Mouse (Mus musculus) myocyte (in vitro differentiated cells): ENCODE data around the gene Fkbp15. TPM values are rescaled to one million over a fixed set of nuclear protein-coding genes. Genes with fewer than 3 reads are reported as not detected.

Experiments
- H3K27me3 ChIP-seq: one replicate; pipeline ENCODE4 v1.6.1; 2011; ENCODE audit not compliant: control insufficient read depth, insufficient read depth, insufficient read length
- H3K36me3 ChIP-seq: one replicate; pipeline ENCODE4 v1.6.1; 2011; ENCODE audit not compliant: control insufficient read depth, insufficient read depth
- H3K4me2 ChIP-seq: one replicate; pipeline ENCODE4 v1.6.1; 2011; ENCODE audit warnings: low read depth, control low read depth
- H3K4me3 ChIP-seq: one replicate; pipeline ENCODE4 v1.5.1; 2011; ENCODE audit warnings: mild to moderate bottlenecking, control low read depth, moderate library complexity
- H3K79me2 ChIP-seq: one replicate; pipeline ENCODE4 v1.6.1; 2011; ENCODE audit not compliant: control insufficient read depth, insufficient read depth
- H3ac ChIP-seq: one replicate; pipeline ENCODE4 v1.6.1; 2011; ENCODE audit not compliant: control insufficient read depth, insufficient read length
- CEBPB ChIP-seq: IDR thresholded peaks from 2 replicates; pipeline ENCODE4 v1.6.1; 2011; ENCODE audit warnings: mild to moderate bottlenecking, moderate library complexity; ENCODE audit not compliant: poor library complexity, insufficient read depth, severe bottlenecking
- E2F4 ChIP-seq: IDR thresholded peaks from one replicate; pipeline ENCODE4 v1.6.1; 2011; ENCODE audit warnings: mild to moderate bottlenecking, control low read depth, moderate library complexity; ENCODE audit not compliant: insufficient read depth
- MAX ChIP-seq: IDR thresholded peaks from one replicate; pipeline ENCODE4 v1.6.1; 2011; ENCODE audit warnings: low read depth, mild to moderate bottlenecking, control low read depth
- MYOD1 ChIP-seq, 3 experiments: IDR thresholded peaks; one replicate each; pipeline ENCODE4 v1.6.1; 2011; ENCODE audit warnings: control low read depth in 2 of 3, low read depth in 2 of 3, mild to moderate bottlenecking in 2 of 3, moderate library complexity in 1 of 3; ENCODE audit not compliant: insufficient read length in 2 of 3, control insufficient read depth in 1 of 3
- MYOG ChIP-seq, 3 experiments: IDR thresholded peaks; one replicate each; pipeline ENCODE4 v1.6.1; 2011; ENCODE audit warnings: control low read depth in 2 of 3, low read depth in 2 of 3, mild to moderate bottlenecking in 2 of 3; ENCODE audit not compliant: insufficient read length in 2 of 3, control insufficient read depth in 1 of 3, insufficient read depth in 1 of 3
- POLR2A ChIP-seq: IDR thresholded peaks from one replicate; pipeline ENCODE4 v1.6.1; 2011; ENCODE audit warnings: low read depth, mild to moderate bottlenecking, control low read depth, moderate library complexity; ENCODE audit not compliant: insufficient read length
- POLR2AphosphoS2 ChIP-seq: IDR thresholded peaks from one replicate; pipeline ENCODE4 v1.6.1; 2011; ENCODE audit warnings: low read depth, control low read depth; ENCODE audit not compliant: insufficient read length
- REST ChIP-seq: IDR thresholded peaks from one replicate; pipeline ENCODE4 v1.6.1; 2011; ENCODE audit warnings: mild to moderate bottlenecking, control low read depth, moderate library complexity; ENCODE audit not compliant: insufficient read depth, insufficient read length
- SRF ChIP-seq: IDR thresholded peaks from one replicate; pipeline ENCODE4 v1.6.1; 2011; ENCODE audit warnings: low read depth; ENCODE audit not compliant: control insufficient read depth, insufficient read length
- TCF12 ChIP-seq: IDR thresholded peaks from one replicate; pipeline ENCODE4 v1.6.1; 2011; ENCODE audit warnings: mild to moderate bottlenecking, control low read depth; ENCODE audit not compliant: poor library complexity, insufficient read depth, severe bottlenecking
- TCF3 ChIP-seq: IDR thresholded peaks from one replicate; pipeline ENCODE4 v1.6.1; 2011; ENCODE audit warnings: low read depth, control low read depth; ENCODE audit not compliant: insufficient read length
- USF1 ChIP-seq: IDR thresholded peaks from one replicate; pipeline ENCODE4 v1.6.1; 2011; ENCODE audit warnings: low read depth, mild to moderate bottlenecking, control low read depth, moderate library complexity
- polyA plus RNA-seq: library from polyadenylated mRNA; unstranded; fragments of >200 nt; fragmentation: generic; extraction: Trizol; gene quantifications from one replicate; pipeline ENCODE4 v1.2.1, GENCODE M21; 2012; ENCODE audit warnings: missing spikeins

The Fkbp15 gene
- polyA plus RNA-seq, 1 experiment: 18.4 TPM

- Histone ChIP-seq H3ac (no peak overlapping the region), H3K4me3 (no peak overlapping the region), H3K36me3 (peaks cover 15% of the 10 kb centered on the region), H3K4me2 (no peak overlapping the region), H3K27me3 (no peaks in the 10 kb centered on the region), H3K79me2 (peaks cover 52% of the 10 kb centered on the region)
- TF ChIP-seq POLR2A (no peak), SRF (no peak), TCF12 (no peak), USF1 (no peak), TCF3 (no peak), REST (no peak), MYOD1 (IDR thresholded peaks at IDR 0.05; ENCODE audit: control insufficient read depth in 1 of 3, insufficient read length in 2 of 3, low read depth in 2 of 3) (no peak), MYOG (IDR thresholded peaks at IDR 0.05; ENCODE audit: control insufficient read depth in 1 of 3, insufficient read depth in 1 of 3, insufficient read length in 2 of 3, low read depth in 2 of 3) (no peak), MAX (no peak), POLR2AphosphoS2 (no peak), CEBPB (no peak), E2F4 (no peak)
Observed at GRCm38 (mm10) chr4:62406133-62406532, 45.8 kb upstream of the Fkbp15 start.

- H3K79me2 ChIP-seq: peaks cover 25% of the 10 kb centered on the region
- H3K4me3 ChIP-seq: no peak overlapping the region
- no peak overlapping the region for H3K4me2 ChIP-seq
- TF ChIP-seq TCF12 (no peak), SRF (no peak), MYOD1 (IDR thresholded peaks at IDR 0.05; ENCODE audit: control insufficient read depth in 1 of 3, insufficient read length in 2 of 3, low read depth in 2 of 3) (no peak), POLR2AphosphoS2 (no peak), E2F4 (no peak), MYOG (IDR thresholded peaks at IDR 0.05; ENCODE audit: control insufficient read depth in 1 of 3, insufficient read depth in 1 of 3, insufficient read length in 2 of 3, low read depth in 2 of 3) (no peak), USF1 (no peak), POLR2A (no peak), TCF3 (no peak), CEBPB (no peak), REST (no peak), MAX (no peak)
- no peak overlapping the region for H3ac ChIP-seq
- H3K36me3 ChIP-seq: peaks cover 52% of the 10 kb centered on the region
- H3K27me3 ChIP-seq: no peaks in the 10 kb centered on the region
Observed at GRCm38 (mm10) chr4:62398956-62399355, 38.6 kb upstream of the Fkbp15 start.

- Histone ChIP-seq H3ac (no peak overlapping the region), H3K4me2 (no peak overlapping the region), H3K36me3 (peaks cover 56% of the 10 kb centered on the region), H3K79me2 (peaks cover 16% of the 10 kb centered on the region), H3K27me3 (no peaks in the 10 kb centered on the region), H3K4me3 (no peak overlapping the region)
- no peak for TF ChIP-seq MYOG (IDR thresholded peaks at IDR 0.05; ENCODE audit: control insufficient read depth in 1 of 3, insufficient read depth in 1 of 3, insufficient read length in 2 of 3, low read depth in 2 of 3)
- TF ChIP-seq SRF: no peak
- no peak for TF ChIP-seq MAX
- TF ChIP-seq TCF3: no peak
Observed at GRCm38 (mm10) chr4:62397616-62398365, 37.4 kb upstream of the Fkbp15 start.

DNA sequence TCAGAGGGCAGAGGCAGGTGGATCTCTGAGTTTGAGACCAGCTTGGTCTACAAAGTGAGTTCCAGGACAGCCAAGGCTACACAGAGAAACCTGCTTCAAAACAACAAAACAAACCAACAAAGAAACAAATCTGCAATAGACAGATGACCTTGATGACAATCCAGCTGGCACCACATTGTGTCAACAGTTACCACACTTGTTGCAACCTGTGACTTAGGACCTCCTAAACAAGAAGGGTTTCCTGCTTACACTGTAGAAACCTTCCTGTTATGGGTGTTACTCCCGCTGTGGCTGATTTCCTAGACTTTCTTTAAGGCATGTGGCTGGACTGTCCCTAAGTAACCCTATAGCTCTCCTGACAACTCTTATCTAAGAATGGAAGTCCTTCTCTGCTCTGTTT, 35.5 kb upstream of the Fkbp15 start:
- no peaks in the 10 kb centered on the region for H3K27me3 ChIP-seq
- H3K4me3 ChIP-seq: no peak overlapping the region
- TF ChIP-seq TCF3: no peak
- no peak for TF ChIP-seq MYOG (IDR thresholded peaks at IDR 0.05; ENCODE audit: control insufficient read depth in 1 of 3, insufficient read depth in 1 of 3, insufficient read length in 2 of 3, low read depth in 2 of 3)
- TF ChIP-seq USF1: no peak
- TF ChIP-seq MAX: no peak
- TF ChIP-seq POLR2A: no peak
- TF ChIP-seq TCF12: no peak
- peaks cover 13% of the 10 kb centered on the region for H3K79me2 ChIP-seq
- no peak overlapping the region for H3K4me2 ChIP-seq
- H3K36me3 ChIP-seq: peaks cover 45% of the 10 kb centered on the region
- H3ac ChIP-seq: no peak overlapping the region

- Histone ChIP-seq H3K27me3 (no peaks in the 10 kb centered on the region), H3ac (no peak overlapping the region), H3K36me3 (peaks cover 47% of the 10 kb centered on the region)
Observed at GRCm38 (mm10) chr4:62393459-62393858, 33.1 kb upstream of the Fkbp15 start.

More at GRCm38 (mm10) chr4:62393459-62393858, 33.1 kb upstream of the Fkbp15 start:
- Histone ChIP-seq H3K4me2 (no peak overlapping the region), H3K79me2 (peaks cover 13% of the 10 kb centered on the region), H3K4me3 (no peak overlapping the region)
- TF ChIP-seq POLR2AphosphoS2 (peak; percentile 55), MYOG (IDR thresholded peaks at IDR 0.05; ENCODE audit: control insufficient read depth in 1 of 3, insufficient read depth in 1 of 3, insufficient read length in 2 of 3, low read depth in 2 of 3) (no peak), POLR2A (no peak), MYOD1 (IDR thresholded peaks at IDR 0.05; ENCODE audit: control insufficient read depth in 1 of 3, insufficient read length in 2 of 3, low read depth in 2 of 3) (no peak)
